Mouse (Mus musculus) heart, embryonic 15.5 days (tissue): ENCODE data around the gene Nudt4. TPM values are rescaled to one million over a fixed set of nuclear protein-coding genes. Genes with fewer than 3 reads are reported as not detected.

Experiments
- ATAC-seq: fragments of 200-750 bp; cut with Nextera tagmentation; replicated peaks from 2 replicates; pipeline ENCODE4 v1.8.0; 2017; ENCODE audit warnings: low read depth, moderate TSS enrichment; ENCODE audit not compliant: insufficient number of reproducible peaks, insufficient read depth, low FRiP score
- H3K27ac ChIP-seq: fragments of 300-500 bp; sonication (generic); 2 replicates; pipeline ENCODE4 v1.5.1; 2015; ENCODE audit warnings: mild to moderate bottlenecking, inconsistent platforms
- H3K27me3 ChIP-seq: fragments of 300-500 bp; sonication (generic); 2 replicates; pipeline ENCODE4 v1.6.1; 2015; ENCODE audit warnings: inconsistent platforms
- H3K36me3 ChIP-seq: fragments of 300-500 bp; sonication (generic); 2 replicates; pipeline ENCODE4 v1.6.1; 2015; ENCODE audit warnings: mild to moderate bottlenecking, inconsistent platforms
- H3K4me1 ChIP-seq: fragments of 300-500 bp; sonication (generic); replicated peaks from 2 replicates; pipeline ENCODE4 v1.6.1; 2015; ENCODE audit warnings: inconsistent platforms
- H3K4me2 ChIP-seq: fragments of 300-500 bp; sonication (generic); 2 replicates; pipeline ENCODE4 v1.6.1; 2015; ENCODE audit warnings: inconsistent platforms, mild to moderate bottlenecking, moderate library complexity
- H3K4me3 ChIP-seq: fragments of 300-500 bp; sonication (generic); 2 replicates; pipeline ENCODE4 v1.5.1; 2015; ENCODE audit warnings: mild to moderate bottlenecking, inconsistent platforms
- H3K9ac ChIP-seq: fragments of 300-500 bp; sonication (generic); 2 replicates; pipeline ENCODE4 v1.6.1; 2015; ENCODE audit warnings: mild to moderate bottlenecking, inconsistent platforms
- H3K9me3 ChIP-seq: fragments of 300-500 bp; sonication (generic); replicated peaks from 2 replicates; pipeline ENCODE4 v1.6.1; 2016; ENCODE audit warnings: inconsistent platforms
- WGBS: fragments of 180-500 bp; shearing (Covaris S2); methylation state at CpG from one replicate; pipeline ENCODE4 v1.1.7; 2015; ENCODE audit warnings: mixed read lengths; 5-methylcytosine and 5-hydroxymethylcytosine counted together
- polyA plus RNA-seq: library from polyadenylated mRNA; unstranded; fragments of >200 nt; fragmentation: Nextera tagmentation; extraction: Ambion mirVana; gene quantifications from 2 replicates; pipeline ENCODE4 v1.2.1, GENCODE M21; 2015

The Nudt4 gene
- polyA plus RNA-seq, 1 experiment from 2014 or later, result 68.7 TPM

DNA sequence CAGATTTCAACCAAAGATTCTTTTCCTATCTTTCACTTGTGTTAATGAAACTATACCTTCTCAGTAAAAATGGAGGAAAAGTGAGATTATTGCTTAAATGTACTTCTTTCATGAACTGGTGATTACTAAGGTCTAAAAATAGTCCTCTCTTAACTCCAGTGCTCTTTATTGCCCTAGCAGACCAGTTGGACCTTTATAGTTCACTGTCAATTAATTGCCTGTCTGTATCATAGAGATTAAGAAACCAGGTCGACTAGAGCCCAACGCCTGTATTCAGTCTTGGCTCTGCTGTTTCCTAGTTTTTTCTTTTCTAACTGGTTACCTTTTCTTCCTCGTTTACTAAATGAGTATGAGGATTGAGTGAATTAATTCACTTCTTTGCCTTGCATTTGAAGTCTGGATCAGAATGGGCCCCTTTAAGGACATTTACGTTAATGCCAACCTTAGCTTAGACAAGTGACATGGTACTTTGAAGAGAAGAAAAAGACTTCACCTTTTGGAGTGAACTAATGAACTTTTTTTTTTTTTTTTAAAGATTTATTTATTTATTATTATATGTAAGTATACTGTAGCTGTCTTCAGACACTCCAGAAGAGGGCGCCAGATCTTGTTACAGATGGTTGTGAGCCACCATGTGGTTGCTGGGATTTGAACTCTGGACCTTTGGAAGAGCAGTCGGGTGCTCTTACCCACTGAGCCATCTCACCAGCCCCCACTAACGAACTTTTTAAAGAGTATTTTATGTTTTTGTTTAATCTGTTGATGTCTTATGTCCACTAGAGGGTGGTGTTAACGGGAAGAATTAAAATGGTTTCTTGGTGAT lies 28.3 kb downstream of the Nudt4 start:
- Histone ChIP-seq H3K9ac (no peak overlapping the region), H3K4me3 (no peak overlapping the region), H3K27me3 (no peaks in the 10 kb centered on the region), H3K27ac (no peak overlapping the region), H3K4me2 (no peak overlapping the region), H3K4me1 (peaks cover 46% of the 10 kb centered on the region), H3K36me3 (no peaks in the 10 kb centered on the region), H3K9me3 (no peaks in the 10 kb centered on the region)
- ATAC-seq, result no peak
- 76% methylated on average over 8 of the region's 8 CpGs for WGBS

DNA sequence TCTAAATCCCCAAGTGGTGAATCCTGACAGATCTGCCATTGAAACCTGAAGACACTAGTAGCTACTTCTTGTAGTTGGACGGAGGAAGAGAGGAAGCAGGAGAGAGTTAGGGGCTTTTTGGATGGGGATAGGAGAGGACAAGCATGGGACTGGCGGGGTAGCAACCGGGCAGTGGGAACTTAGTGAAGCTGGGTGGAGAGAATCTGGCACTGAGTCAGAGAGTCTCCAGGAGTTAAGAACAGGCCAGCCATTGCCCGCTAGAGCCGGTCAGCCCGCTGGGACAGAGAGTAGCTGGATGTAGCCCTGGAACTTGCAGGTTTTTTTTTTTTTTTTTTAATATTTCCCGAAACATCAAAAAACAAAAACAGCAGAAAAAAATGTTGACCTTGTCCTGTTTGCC lies 30.6 kb downstream of the Nudt4 start:
- no peak overlapping the region for H3K4me3 ChIP-seq
- H3K4me2 ChIP-seq, result no peak overlapping the region
- no peaks in the 10 kb centered on the region for H3K36me3 ChIP-seq
- H3K9ac ChIP-seq, result no peak overlapping the region
- WGBS, result 71% methylated on average over 7 of the region's 7 CpGs
- peak overlapping the region; percentile 38 for H3K27ac ChIP-seq
- peaks cover 48% of the 10 kb centered on the region for H3K4me1 ChIP-seq
- H3K9me3 ChIP-seq, result no peaks in the 10 kb centered on the region
- H3K27me3 ChIP-seq, result no peaks in the 10 kb centered on the region
- ATAC-seq, result no peak

DNA sequence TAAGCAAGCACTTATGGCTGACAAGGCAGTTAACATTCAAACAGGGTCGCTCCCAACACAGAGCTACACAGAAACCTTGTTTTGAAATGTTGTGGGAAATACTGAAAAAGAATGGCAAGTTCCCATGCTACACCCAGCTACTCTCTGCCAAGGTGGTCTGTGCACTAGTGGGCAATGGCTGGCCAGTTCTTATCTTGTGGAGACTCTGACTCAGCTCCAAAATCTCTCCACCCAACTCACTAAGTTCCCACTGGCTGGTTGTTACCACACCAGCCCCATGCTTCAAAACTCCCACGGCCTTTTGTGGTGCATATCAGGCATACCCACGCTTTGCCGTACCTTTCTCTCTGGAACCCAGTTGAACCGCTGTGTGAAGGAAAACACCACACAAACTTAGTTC lies 31.0 kb downstream of the Nudt4 start:
- Histone ChIP-seq H3K9me3 (no peaks in the 10 kb centered on the region), H3K4me3 (no peak overlapping the region), H3K27ac (peak overlapping the region; percentile 38), H3K9ac (no peak overlapping the region), H3K4me2 (no peak overlapping the region), H3K27me3 (no peaks in the 10 kb centered on the region), H3K4me1 (peaks cover 47% of the 10 kb centered on the region), H3K36me3 (no peaks in the 10 kb centered on the region)
- 65% methylated on average over 5 of the region's 5 CpGs for WGBS
- ATAC-seq, result no peak

DNA sequence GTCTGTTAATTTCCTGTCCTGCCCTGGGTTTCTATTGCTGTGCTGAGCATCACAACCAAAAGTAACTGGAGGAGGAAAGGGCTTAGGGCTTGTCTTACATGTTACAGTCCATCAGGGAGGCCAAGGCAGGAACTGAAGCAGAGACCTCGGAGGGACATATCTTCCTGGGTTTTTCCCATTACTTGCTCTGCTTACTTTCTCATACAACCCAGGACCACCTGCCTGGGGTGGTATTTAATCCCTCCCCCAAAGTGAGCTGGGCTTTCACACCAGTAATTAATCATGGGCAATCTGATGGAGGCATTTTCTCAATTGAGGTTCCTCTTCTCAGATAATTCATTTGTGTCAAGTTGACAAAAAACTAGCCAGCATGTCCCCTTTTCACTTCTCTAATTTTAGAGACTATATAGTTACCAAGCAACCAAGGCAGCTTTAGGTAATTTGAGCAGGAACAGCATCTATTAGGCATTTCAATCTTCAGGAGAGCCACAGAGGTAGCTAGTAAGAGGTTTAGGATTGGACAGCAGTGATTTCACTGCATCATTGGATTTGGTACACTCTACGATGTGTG lies 33.3 kb downstream of the Nudt4 start:
- 70% methylated on average over 2 of the region's 2 CpGs for WGBS
- Histone ChIP-seq H3K36me3 (no peaks in the 10 kb centered on the region), H3K4me2 (no peak overlapping the region), H3K4me1 (peaks cover 51% of the 10 kb centered on the region), H3K9ac (no peak overlapping the region), H3K27me3 (no peaks in the 10 kb centered on the region), H3K27ac (no peak overlapping the region), H3K4me3 (no peak overlapping the region), H3K9me3 (no peaks in the 10 kb centered on the region)
- no peak for ATAC-seq

GRCm38 (mm10) chr10:95526495-95527122 lies 37.3 kb downstream of the Nudt4 start:
- H3K27me3 ChIP-seq, result no peaks in the 10 kb centered on the region
- 0 out of 2 replicates have a peak overlapping the region, but pooled peaks have one; percentile 31 for H3K27ac ChIP-seq
- no peaks in the 10 kb centered on the region for H3K9me3 ChIP-seq
- H3K4me2 ChIP-seq, result no peak overlapping the region
- no peaks in the 10 kb centered on the region for H3K36me3 ChIP-seq
- no peak overlapping the region for H3K4me3 ChIP-seq
- 75% methylated on average over 5 of the region's 5 CpGs for WGBS
- H3K9ac ChIP-seq, result no peak overlapping the region
- ATAC-seq, result no peak
- H3K4me1 ChIP-seq, result peaks cover 32% of the 10 kb centered on the region

DNA sequence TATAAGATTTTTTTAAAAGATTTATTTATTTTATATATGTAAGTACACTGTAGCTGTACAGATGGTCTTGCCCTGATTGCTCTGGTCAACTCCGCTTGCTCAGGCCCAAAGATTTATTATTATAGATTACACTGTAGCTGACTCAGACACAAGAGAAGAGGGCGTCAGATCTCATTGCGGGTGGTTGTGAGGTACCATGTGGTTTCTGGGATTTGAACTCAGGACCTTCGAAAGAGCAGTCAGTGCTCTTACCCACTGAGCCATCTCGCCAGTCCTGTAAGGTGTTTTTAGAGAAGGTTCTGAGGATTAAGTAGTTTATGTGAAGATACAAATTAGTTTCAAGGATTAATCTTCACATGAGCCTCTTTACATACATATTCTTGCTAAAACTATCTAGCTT lies 38.1 kb downstream of the Nudt4 start:
- Histone ChIP-seq H3K4me1 (peaks cover 32% of the 10 kb centered on the region), H3K4me2 (no peak overlapping the region), H3K27me3 (no peaks in the 10 kb centered on the region), H3K36me3 (no peaks in the 10 kb centered on the region), H3K9ac (no peak overlapping the region), H3K27ac (no peak overlapping the region), H3K9me3 (no peaks in the 10 kb centered on the region), H3K4me3 (no peak overlapping the region)
- ATAC-seq, result no peak
- WGBS, result 91% methylated on average over 5 of the region's 5 CpGs

- Histone ChIP-seq H3K27ac (no peak overlapping the region), H3K9ac (no peak overlapping the region), H3K36me3 (no peaks in the 10 kb centered on the region), H3K4me1 (peaks cover 27% of the 10 kb centered on the region), H3K4me2 (no peak overlapping the region), H3K27me3 (no peaks in the 10 kb centered on the region), H3K9me3 (no peaks in the 10 kb centered on the region), H3K4me3 (no peak overlapping the region)
- WGBS, result 43% methylated on average over 6 of the region's 6 CpGs
- ATAC-seq, result no peak
Measured at GRCm38 (mm10) chr10:95525037-95525675, 38.8 kb downstream of the Nudt4 start.

DNA sequence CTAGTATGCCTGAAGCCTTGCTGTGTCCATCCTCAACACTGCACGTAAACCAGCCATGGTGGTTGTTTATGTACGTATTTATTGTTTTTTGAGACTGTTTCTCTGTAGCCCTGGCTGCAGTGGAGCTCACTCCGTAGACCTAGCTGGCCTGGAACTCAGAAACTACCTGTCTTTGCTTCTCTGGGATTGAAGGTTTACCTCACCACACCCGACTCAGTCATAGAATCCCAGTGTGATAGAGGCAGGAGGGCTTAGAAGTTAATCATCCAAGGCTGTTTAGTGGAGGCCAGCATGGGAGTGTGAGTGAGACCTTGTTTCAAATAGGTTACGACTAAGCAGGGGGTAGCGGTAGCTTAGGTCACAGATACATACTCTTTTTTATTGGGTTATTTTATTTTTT lies 46.3 kb downstream of the Nudt4 start:
- 89% methylated on average over 6 of the region's 6 CpGs for WGBS
- H3K9ac ChIP-seq, result no peak overlapping the region
- H3K27me3 ChIP-seq, result no peaks in the 10 kb centered on the region
- H3K4me2 ChIP-seq, result no peak overlapping the region
- H3K4me1 ChIP-seq, result peaks cover 14% of the 10 kb centered on the region
- no peaks in the 10 kb centered on the region for H3K36me3 ChIP-seq
- H3K27ac ChIP-seq, result no peak overlapping the region
- no peak for ATAC-seq
- H3K4me3 ChIP-seq, result no peak overlapping the region
- no peaks in the 10 kb centered on the region for H3K9me3 ChIP-seq

DNA sequence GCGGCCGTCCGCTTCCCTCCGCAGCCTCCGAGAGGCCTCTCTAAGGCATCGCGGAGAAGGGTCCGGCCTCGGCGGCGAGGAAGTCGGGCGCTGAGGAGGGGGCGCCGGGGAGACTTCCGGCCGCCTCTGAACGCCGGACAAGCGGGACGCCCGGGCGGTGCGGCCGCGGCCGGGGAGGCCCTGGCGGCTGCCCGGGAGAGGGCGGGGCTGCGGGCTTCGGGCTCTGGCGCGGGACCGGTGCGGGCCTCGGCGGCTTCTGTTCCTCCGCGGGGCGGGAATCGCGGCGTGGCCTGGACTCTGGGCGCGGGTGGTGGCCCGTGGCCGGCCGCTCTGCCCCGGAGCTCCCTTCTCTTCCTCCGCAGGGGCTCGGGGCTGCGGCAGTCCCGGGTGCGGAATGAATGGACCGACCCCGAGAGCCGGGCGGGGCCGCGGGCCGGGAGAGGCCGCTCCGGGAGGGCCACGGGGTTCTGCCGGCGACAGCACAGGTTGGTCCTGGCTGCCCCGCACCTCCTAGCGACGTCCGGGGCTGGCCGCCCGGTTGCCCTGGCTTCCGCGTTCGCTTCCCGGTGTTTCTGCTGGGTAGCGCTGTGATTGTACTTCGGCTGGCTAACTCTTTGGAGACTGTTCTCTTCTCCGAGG lies 48.5 kb downstream of the Nudt4 start:
- ATAC-seq, result peak; percentile 66
- Histone ChIP-seq H3K27ac (peak overlapping the region; percentile 99), H3K36me3 (no peaks in the 10 kb centered on the region), H3K4me2 (peak overlapping the region; percentile 67), H3K4me1 (peaks cover 14% of the 10 kb centered on the region), H3K4me3 (peak overlapping the region; percentile 94), H3K9me3 (no peaks in the 10 kb centered on the region), H3K9ac (peak overlapping the region; percentile 95), H3K27me3 (no peaks in the 10 kb centered on the region)
- under 1% methylated on average over 76 of the region's 80 CpGs for WGBS

DNA sequence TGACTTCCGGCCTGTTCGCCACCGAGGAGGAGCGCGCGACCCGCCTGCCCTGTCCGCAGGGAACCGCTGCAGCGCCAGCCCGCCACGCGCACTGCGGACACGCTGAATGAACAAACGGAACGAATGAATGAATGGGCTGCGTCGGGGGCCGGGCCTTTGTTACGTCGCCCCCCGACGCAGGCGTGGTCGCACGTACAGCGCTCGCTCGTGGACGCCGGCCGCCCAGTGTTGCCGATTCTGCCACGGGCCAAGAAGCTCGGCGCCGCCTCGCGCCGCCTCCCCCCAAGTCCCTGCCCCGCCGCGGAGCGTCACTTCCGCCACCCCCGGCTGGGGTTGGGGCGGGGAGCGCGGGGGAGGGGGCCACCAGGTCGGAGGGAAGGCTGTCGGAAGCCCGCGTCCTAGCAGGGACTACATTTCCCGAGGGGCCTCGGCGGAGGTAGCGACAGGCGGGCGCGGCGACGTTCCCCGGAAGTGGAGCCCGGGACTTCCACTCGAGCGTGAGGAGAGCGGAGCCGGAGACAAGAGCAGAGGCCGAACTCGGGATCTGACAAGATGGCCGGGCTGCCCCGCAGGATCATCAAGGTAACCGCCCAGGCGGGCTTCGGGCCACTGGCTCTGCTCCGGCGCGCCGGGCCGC lies 49.2 kb downstream of the Nudt4 start, which contains the start of gene Ube2n:
Gene Ube2n, plus strand, starts transcription at position 490 of the 637 bp plus-strand sequence.
- ATAC-seq, result peak; percentile 96
- H3K4me2 ChIP-seq, result peak within 1 kb of the TSS; percentile 67
- peak within 1 kb of the TSS; percentile 95 for H3K9ac ChIP-seq
- no peaks in the 10 kb centered on the region for H3K9me3 ChIP-seq
- peak within 1 kb of the TSS; percentile 94 for H3K4me3 ChIP-seq
- H3K4me1 ChIP-seq, result peaks cover 10% of the 10 kb centered on the region
- WGBS, result under 1% methylated on average over 78 of the region's 81 CpGs
- no peaks in the 10 kb centered on the region for H3K27me3 ChIP-seq
- H3K27ac ChIP-seq, result peak within 1 kb of the TSS; percentile 99
- no peaks in the 10 kb centered on the region for H3K36me3 ChIP-seq
